Mouse (Mus musculus): ENCODE results near the gene Sohlh1. TPM values are rescaled to one million over a fixed set of nuclear protein-coding genes. Genes with fewer than 3 reads are reported as not detected.

The Sohlh1 gene
- polyA plus RNA-seq, 1 experiment from 2014 or later, result 0.13 TPM

- H3K4me3 ChIP-seq (replicated peaks; ENCODE audit: low read length), result no peak overlapping the region
- no peaks in the 10 kb centered on the region for H3K4me1 ChIP-seq (ENCODE audit: control insufficient read depth, insufficient read depth, low read length)
- H3K4me2 ChIP-seq (ENCODE audit: low read depth, low read length), result no peak overlapping the region
- H3K9ac ChIP-seq (ENCODE audit: low read length), result no peak overlapping the region
- no peak overlapping the region for H3K27ac ChIP-seq (ENCODE audit: low read length)
- H3K36me3 ChIP-seq (ENCODE audit: control insufficient read depth, insufficient read depth, low read length), result no peaks in the 10 kb centered on the region
- WGBS, result 47% methylated on average over 3 of the region's 3 CpGs
- ATAC-seq (ENCODE audit: insufficient read depth, low FRiP score), result 0 out of 2 replicates have a peak, but pooled peaks have one; percentile 10
- H3K9me3 ChIP-seq (replicated peaks; ENCODE audit: control insufficient read depth, low read length), result no peaks in the 10 kb centered on the region
- no peaks in the 10 kb centered on the region for H3K27me3 ChIP-seq (ENCODE audit: control insufficient read depth, insufficient read depth, low read length)
Measured at GRCm38 (mm10) chr2:25852626-25853025, 5.6 kb upstream of the Sohlh1 start.

GRCm38 (mm10) chr2:25850330-25850729 lies 3.3 kb upstream of the Sohlh1 start:
- H3K27me3 ChIP-seq (ENCODE audit: control insufficient read depth, insufficient read depth, low read length), result no peaks in the 10 kb centered on the region
- H3K4me2 ChIP-seq (ENCODE audit: low read depth, low read length), result no peak overlapping the region
- H3K9me3 ChIP-seq (replicated peaks; ENCODE audit: control insufficient read depth, low read length), result no peaks in the 10 kb centered on the region
- no peak for ATAC-seq (ENCODE audit: insufficient read depth, low FRiP score)
- 15% methylated on average over 4 of the region's 4 CpGs for WGBS
- no peaks in the 10 kb centered on the region for H3K36me3 ChIP-seq (ENCODE audit: control insufficient read depth, insufficient read depth, low read length)
- H3K9ac ChIP-seq (ENCODE audit: low read length), result no peak overlapping the region
- no peak overlapping the region for H3K4me3 ChIP-seq (replicated peaks; ENCODE audit: low read length)
- H3K27ac ChIP-seq (ENCODE audit: low read length), result no peak overlapping the region
- H3K4me1 ChIP-seq (ENCODE audit: control insufficient read depth, insufficient read depth, low read length), result no peaks in the 10 kb centered on the region

GRCm38 (mm10) chr2:25846516-25846915 lies 532 bp downstream of the Sohlh1 start:
- no peak for ATAC-seq (ENCODE audit: insufficient read depth, low FRiP score)
- H3K4me2 ChIP-seq (ENCODE audit: low read depth, low read length), result no peak overlapping the region
- H3K27ac ChIP-seq (ENCODE audit: low read length), result no peak overlapping the region
- no peaks in the 10 kb centered on the region for H3K27me3 ChIP-seq (ENCODE audit: control insufficient read depth, insufficient read depth, low read length)
- no peaks in the 10 kb centered on the region for H3K36me3 ChIP-seq (ENCODE audit: control insufficient read depth, insufficient read depth, low read length)
- H3K9me3 ChIP-seq (replicated peaks; ENCODE audit: control insufficient read depth, low read length), result no peaks in the 10 kb centered on the region
- 71% methylated on average over 8 of the region's 8 CpGs for WGBS
- no peaks in the 10 kb centered on the region for H3K4me1 ChIP-seq (ENCODE audit: control insufficient read depth, insufficient read depth, low read length)
- no peak overlapping the region for H3K9ac ChIP-seq (ENCODE audit: low read length)
- H3K4me3 ChIP-seq (replicated peaks; ENCODE audit: low read length), result no peak overlapping the region

- Histone ChIP-seq H3K4me2 (ENCODE audit: low read depth, low read length) (no peak overlapping the region), H3K4me1 (ENCODE audit: control insufficient read depth, insufficient read depth, low read length) (no peaks in the 10 kb centered on the region), H3K27me3 (ENCODE audit: control insufficient read depth, insufficient read depth, low read length) (no peaks in the 10 kb centered on the region), H3K9ac (ENCODE audit: low read length) (no peak overlapping the region), H3K27ac (ENCODE audit: low read length) (no peak overlapping the region), H3K36me3 (ENCODE audit: control insufficient read depth, insufficient read depth, low read length) (no peaks in the 10 kb centered on the region), H3K9me3 (replicated peaks; ENCODE audit: control insufficient read depth, low read length) (no peaks in the 10 kb centered on the region), H3K4me3 (replicated peaks; ENCODE audit: low read length) (no peak overlapping the region)
- WGBS, result 79% methylated on average over 3 of the region's 3 CpGs
- no peak for ATAC-seq (ENCODE audit: insufficient read depth, low FRiP score)
Measured at GRCm38 (mm10) chr2:25844097-25844496, 3.0 kb downstream of the Sohlh1 start.

GRCm38 (mm10) chr2:25842758-25843157 lies 4.3 kb downstream of the Sohlh1 start:
- Histone ChIP-seq H3K4me1 (ENCODE audit: control insufficient read depth, insufficient read depth, low read length) (no peaks in the 10 kb centered on the region), H3K27me3 (ENCODE audit: control insufficient read depth, insufficient read depth, low read length) (no peaks in the 10 kb centered on the region), H3K9ac (ENCODE audit: low read length) (no peak overlapping the region), H3K36me3 (ENCODE audit: control insufficient read depth, insufficient read depth, low read length) (no peaks in the 10 kb centered on the region), H3K27ac (ENCODE audit: low read length) (no peak overlapping the region), H3K4me2 (ENCODE audit: low read depth, low read length) (no peak overlapping the region), H3K4me3 (replicated peaks; ENCODE audit: low read length) (no peak overlapping the region), H3K9me3 (replicated peaks; ENCODE audit: control insufficient read depth, low read length) (no peaks in the 10 kb centered on the region)
- WGBS, result 69% methylated on average over 1 of the region's 1 CpGs
- no peak for ATAC-seq (ENCODE audit: insufficient read depth, low FRiP score)

GRCm38 (mm10) chr2:25842161-25842560 lies 4.9 kb downstream of the Sohlh1 start:
- Histone ChIP-seq H3K27ac (ENCODE audit: low read length) (no peak overlapping the region), H3K4me3 (replicated peaks; ENCODE audit: low read length) (no peak overlapping the region), H3K4me1 (ENCODE audit: control insufficient read depth, insufficient read depth, low read length) (no peaks in the 10 kb centered on the region), H3K27me3 (ENCODE audit: control insufficient read depth, insufficient read depth, low read length) (no peaks in the 10 kb centered on the region), H3K4me2 (ENCODE audit: low read depth, low read length) (no peak overlapping the region), H3K9ac (ENCODE audit: low read length) (no peak overlapping the region), H3K9me3 (replicated peaks; ENCODE audit: control insufficient read depth, low read length) (no peaks in the 10 kb centered on the region), H3K36me3 (ENCODE audit: control insufficient read depth, insufficient read depth, low read length) (no peaks in the 10 kb centered on the region)
- 58% methylated on average over 4 of the region's 4 CpGs for WGBS
- no peak for ATAC-seq (ENCODE audit: insufficient read depth, low FRiP score)

GRCm38 (mm10) chr2:25836291-25836690 lies 10.8 kb downstream of the Sohlh1 start:
- no peak overlapping the region for H3K4me2 ChIP-seq (ENCODE audit: low read depth, low read length)
- peak; percentile 69 for ATAC-seq (ENCODE audit: insufficient read depth, low FRiP score)
- H3K4me3 ChIP-seq (replicated peaks; ENCODE audit: low read length), result no peak overlapping the region
- H3K4me1 ChIP-seq (ENCODE audit: control insufficient read depth, insufficient read depth, low read length), result no peaks in the 10 kb centered on the region
- no peak overlapping the region for H3K9ac ChIP-seq (ENCODE audit: low read length)
- 32% methylated on average over 5 of the region's 5 CpGs for WGBS
- H3K9me3 ChIP-seq (replicated peaks; ENCODE audit: control insufficient read depth, low read length), result no peaks in the 10 kb centered on the region
- no peak overlapping the region for H3K27ac ChIP-seq (ENCODE audit: low read length)
- no peaks in the 10 kb centered on the region for H3K27me3 ChIP-seq (ENCODE audit: control insufficient read depth, insufficient read depth, low read length)
- H3K36me3 ChIP-seq (ENCODE audit: control insufficient read depth, insufficient read depth, low read length), result no peaks in the 10 kb centered on the region

DNA sequence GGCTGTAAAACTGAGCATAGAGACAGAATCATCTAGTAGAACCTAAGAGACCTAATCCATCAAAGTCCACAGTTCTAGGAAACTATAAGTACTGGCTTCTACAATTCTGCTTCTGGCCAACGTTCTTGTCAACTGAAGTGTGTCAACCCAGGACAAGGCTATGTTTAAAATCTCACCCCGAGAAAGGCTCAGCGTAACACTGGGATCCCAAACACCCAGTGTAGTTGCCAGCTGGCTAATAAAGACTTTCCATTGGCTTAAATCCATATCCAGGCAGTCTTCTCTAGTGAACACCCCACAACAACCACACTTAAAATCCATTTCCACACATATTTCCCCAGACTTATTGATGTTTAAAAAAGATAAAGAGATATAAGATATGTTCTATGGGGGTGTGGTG lies 16.3 kb downstream of the Sohlh1 start:
- WGBS, result 64% methylated on average over 3 of the region's 3 CpGs

GRCm38 (mm10) chr2:25828344-25828947 lies 18.6 kb downstream of the Sohlh1 start:
- H3K27ac ChIP-seq (ENCODE audit: low read length), result no peak overlapping the region
- no peak overlapping the region for H3K4me2 ChIP-seq (ENCODE audit: low read depth, low read length)
- H3K27me3 ChIP-seq (ENCODE audit: control insufficient read depth, insufficient read depth, low read length), result no peaks in the 10 kb centered on the region
- no peaks in the 10 kb centered on the region for H3K36me3 ChIP-seq (ENCODE audit: control insufficient read depth, insufficient read depth, low read length)
- ATAC-seq (ENCODE audit: insufficient read depth, low FRiP score), result no peak
- no peak overlapping the region for H3K9ac ChIP-seq (ENCODE audit: low read length)
- 78% methylated on average over 8 of the region's 8 CpGs for WGBS
- no peak overlapping the region for H3K4me3 ChIP-seq (replicated peaks; ENCODE audit: low read length)
- H3K4me1 ChIP-seq (ENCODE audit: control insufficient read depth, insufficient read depth, low read length), result no peaks in the 10 kb centered on the region
- H3K9me3 ChIP-seq (replicated peaks; ENCODE audit: control insufficient read depth, low read length), result no peaks in the 10 kb centered on the region

More for the DNA sequence above, 16.3 kb downstream of the Sohlh1 start:
- H3K36me3 ChIP-seq (ENCODE audit: control insufficient read depth, insufficient read depth, low read length), result no peaks in the 10 kb centered on the region
- no peaks in the 10 kb centered on the region for H3K4me1 ChIP-seq (ENCODE audit: control insufficient read depth, insufficient read depth, low read length)
- H3K4me2 ChIP-seq (ENCODE audit: low read depth, low read length), result no peak overlapping the region
- H3K9me3 ChIP-seq (replicated peaks; ENCODE audit: control insufficient read depth, low read length), result no peaks in the 10 kb centered on the region
- no peak overlapping the region for H3K27ac ChIP-seq (ENCODE audit: low read length)
- no peaks in the 10 kb centered on the region for H3K27me3 ChIP-seq (ENCODE audit: control insufficient read depth, insufficient read depth, low read length)
- no peak overlapping the region for H3K4me3 ChIP-seq (replicated peaks; ENCODE audit: low read length)
- H3K9ac ChIP-seq (ENCODE audit: low read length), result no peak overlapping the region
- no peak for ATAC-seq (ENCODE audit: insufficient read depth, low FRiP score)

Data from stomach, embryonic 16.5 days (tissue).